Mouse (Mus musculus) intestine, embryonic 14.5 days (tissue): ENCODE data around the gene Ppm1n. TPM values are rescaled to one million over a fixed set of nuclear protein-coding genes. Genes with fewer than 3 reads are reported as not detected.

ENCODE experiments used
- ATAC-seq: fragments of 200-750 bp; cut with Nextera tagmentation; replicated peaks from 2 replicates; pipeline ENCODE4 v1.8.0; 2017; ENCODE audit warnings: low read depth, moderate number of reproducible peaks, moderate TSS enrichment, moderate library complexity; ENCODE audit not compliant: low FRiP score, low TSS enrichment
- DNase-seq: peaks from one replicate; pipeline ENCODE4 v3.0.0-alpha.2; 2018; ENCODE audit warnings: low spot score
- H3K27ac ChIP-seq: fragments of 300-500 bp; sonication (generic); 2 replicates; pipeline ENCODE4 v1.5.1; 2014; ENCODE audit warnings: low read depth, mild to moderate bottlenecking, control low read depth
- H3K27me3 ChIP-seq: fragments of 300-500 bp; sonication (generic); replicated peaks from 2 replicates; pipeline ENCODE4 v1.6.1; 2014; ENCODE audit warnings: low read length, control low read depth; ENCODE audit not compliant: control insufficient read depth, insufficient read depth
- H3K36me3 ChIP-seq: fragments of 300-500 bp; sonication (generic); 2 replicates; pipeline ENCODE4 v1.6.1; 2014; ENCODE audit warnings: low read length, control low read depth; ENCODE audit not compliant: control insufficient read depth, insufficient read depth
- H3K4me1 ChIP-seq: fragments of 300-500 bp; sonication (generic); replicated peaks from 2 replicates; pipeline ENCODE4 v1.6.1; 2014; ENCODE audit warnings: low read length, control low read depth, mixed read lengths; ENCODE audit not compliant: control insufficient read depth, insufficient read depth
- H3K4me2 ChIP-seq: fragments of 300-500 bp; sonication (generic); 2 replicates; pipeline ENCODE4 v1.6.1; 2014; ENCODE audit warnings: low read length
- H3K4me3 ChIP-seq: fragments of 300-500 bp; sonication (generic); 2 replicates; pipeline ENCODE4 v1.5.1; 2014; ENCODE audit warnings: low read depth, low read length, control low read depth, mixed read lengths
- H3K9ac ChIP-seq: fragments of 300-500 bp; sonication (generic); 2 replicates; pipeline ENCODE4 v1.6.1; 2014; ENCODE audit warnings: mild to moderate bottlenecking, low read length
- H3K9me3 ChIP-seq: fragments of 300-500 bp; sonication (generic); 2 replicates; pipeline ENCODE4 v1.6.1; 2016; ENCODE audit warnings: low read length, control low read depth; ENCODE audit not compliant: control insufficient read depth
- WGBS: fragments of 180-500 bp; shearing (Covaris S2); extraction: QIAGEN DNeasy Blood & Tissue Kit; methylation state at CpG from one replicate; pipeline ENCODE4 v1.1.7; 2014; 5-methylcytosine and 5-hydroxymethylcytosine counted together
- polyA plus RNA-seq: library from polyadenylated mRNA; unstranded; fragments of >200 nt; fragmentation: Nextera tagmentation; extraction: Ambion mirVana; gene quantifications from 2 replicates; pipeline ENCODE4 v1.2.1, GENCODE M21; 2014

Ppm1n gene
- polyA plus RNA-seq, 1 experiment from 2014 or later = 0.14 TPM

DNA sequence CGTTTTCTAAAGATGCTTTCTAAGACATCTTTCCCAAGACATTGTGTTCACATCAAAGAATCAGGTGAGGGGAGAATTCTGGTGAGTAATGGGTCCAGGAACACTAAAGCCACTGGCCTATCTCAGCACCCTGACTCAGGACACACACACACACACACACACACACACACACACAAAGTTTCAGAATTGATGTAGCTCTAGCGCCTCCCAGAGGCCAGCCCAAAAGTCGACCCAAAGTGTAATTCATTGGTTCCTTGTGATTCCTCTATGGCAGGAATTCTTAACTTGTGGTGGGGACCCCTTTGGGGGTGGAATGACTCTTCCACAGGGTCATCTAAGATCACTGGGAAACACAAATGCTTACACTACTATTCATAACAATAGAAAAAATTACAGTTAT lies 19.3 kb upstream of the Ppm1n start:
- no peak overlapping the region for H3K4me2 ChIP-seq
- H3K4me1 ChIP-seq = peaks cover 5% of the 10 kb centered on the region
- H3K36me3 ChIP-seq = no peaks in the 10 kb centered on the region
- H3K9me3 ChIP-seq = no peaks in the 10 kb centered on the region
- no peak overlapping the region for H3K4me3 ChIP-seq
- H3K27ac ChIP-seq = no peak overlapping the region
- ATAC-seq (no peak), DNase-seq (no peak)
- no peak overlapping the region for H3K9ac ChIP-seq
- whole genome bisulfite sequencing = 20% methylated on average over 3 of the region's 3 CpGs
- peaks cover 28% of the 10 kb centered on the region for H3K27me3 ChIP-seq

DNA sequence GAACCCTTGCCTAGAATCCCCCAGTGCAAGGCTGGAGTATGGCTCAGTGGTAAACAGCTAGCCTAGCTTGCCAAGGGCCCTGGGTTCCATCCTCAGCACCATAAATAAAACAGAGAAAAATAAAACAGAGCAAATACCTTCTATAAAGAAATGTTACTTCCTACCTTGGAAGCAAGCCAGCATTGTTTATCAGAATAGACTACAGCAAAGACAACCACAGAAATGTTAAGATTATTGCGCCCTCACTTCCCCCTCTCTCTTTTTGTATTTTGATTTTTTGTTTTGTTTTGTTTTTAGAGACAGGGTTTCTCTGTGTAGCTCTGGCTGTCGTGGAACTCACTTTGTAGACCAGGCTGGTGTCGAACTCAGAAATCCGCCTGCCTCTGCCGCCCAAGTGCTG lies 17.9 kb upstream of the Ppm1n start:
- WGBS = 87% methylated on average over 5 of the region's 5 CpGs
- ATAC-seq (no peak), DNase-seq (no peak)
- Histone ChIP-seq H3K4me1 (peaks cover 5% of the 10 kb centered on the region), H3K9ac (no peak overlapping the region), H3K4me3 (no peak overlapping the region), H3K36me3 (no peaks in the 10 kb centered on the region), H3K27ac (no peak overlapping the region), H3K4me2 (no peak overlapping the region), H3K9me3 (no peaks in the 10 kb centered on the region), H3K27me3 (peaks cover 14% of the 10 kb centered on the region)

DNA sequence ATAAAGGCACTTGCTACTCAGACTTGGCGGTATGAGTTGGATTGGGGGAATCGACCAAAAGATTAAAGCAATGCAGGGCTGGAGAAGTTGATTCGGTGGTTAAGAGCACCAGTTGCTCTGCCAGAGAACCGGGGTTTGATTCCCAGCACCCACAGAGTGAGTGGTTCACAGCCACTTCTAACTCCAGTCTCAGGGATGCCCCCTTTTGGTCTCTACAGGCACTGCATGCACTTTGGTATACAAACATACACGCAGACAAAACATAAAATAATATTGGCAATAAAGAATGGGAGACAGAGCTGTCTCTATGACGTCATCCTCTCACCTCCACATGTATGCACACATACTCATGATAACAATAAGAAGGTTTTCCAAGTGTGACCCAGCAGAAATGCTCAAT lies 17.2 kb upstream of the Ppm1n start:
- no peak overlapping the region for H3K4me2 ChIP-seq
- peaks cover 7% of the 10 kb centered on the region for H3K27me3 ChIP-seq
- no peak overlapping the region for H3K27ac ChIP-seq
- ATAC-seq = no peak
- H3K4me1 ChIP-seq = peaks cover 5% of the 10 kb centered on the region
- WGBS = 82% methylated on average over 6 of the region's 6 CpGs
- H3K9ac ChIP-seq = no peak overlapping the region
- no peaks in the 10 kb centered on the region for H3K9me3 ChIP-seq
- no peak for DNase-seq
- no peaks in the 10 kb centered on the region for H3K36me3 ChIP-seq
- no peak overlapping the region for H3K4me3 ChIP-seq

DNA sequence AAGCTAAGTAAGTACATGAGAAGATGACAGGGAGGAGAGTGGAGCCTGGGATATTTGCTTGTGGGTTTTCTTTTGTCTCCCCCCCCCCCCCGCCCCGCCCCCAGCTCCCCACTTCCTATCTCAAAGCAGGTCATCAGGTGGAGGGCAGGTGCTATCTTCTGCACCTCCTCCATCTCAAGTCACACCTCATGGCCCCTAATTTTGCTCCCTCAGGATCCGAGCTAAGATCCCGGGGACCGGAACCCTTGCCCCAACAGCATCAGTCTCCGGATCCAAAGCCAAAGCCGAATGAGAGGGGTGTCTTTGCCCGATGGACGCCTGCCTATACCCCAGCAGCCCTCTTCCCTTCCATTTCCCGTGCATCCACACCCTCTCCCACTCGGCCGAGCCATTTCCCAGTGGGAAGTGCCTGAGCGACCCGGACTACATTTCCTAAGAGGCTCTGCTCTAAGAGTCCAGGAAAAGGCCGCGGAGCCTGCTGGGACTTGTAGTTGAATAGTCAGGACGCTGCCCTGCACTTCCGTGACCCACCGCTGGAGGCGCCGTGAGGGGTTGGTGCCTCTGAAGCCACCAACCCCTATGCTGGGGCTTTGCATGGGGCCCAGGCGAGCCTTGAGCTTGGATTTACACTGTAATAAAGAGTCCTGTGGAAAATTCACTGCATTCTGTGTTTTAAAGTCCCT lies 15.8 kb upstream of the Ppm1n start:
- Histone ChIP-seq H3K27me3 (no peaks in the 10 kb centered on the region), H3K4me3 (peak overlapping the region; percentile 31), H3K36me3 (no peaks in the 10 kb centered on the region), H3K9me3 (no peaks in the 10 kb centered on the region), H3K4me1 (peaks cover 12% of the 10 kb centered on the region; the same call in 1 of the 2 replicates), H3K4me2 (peak overlapping the region; percentile 57), H3K27ac (no peak overlapping the region), H3K9ac (peak overlapping the region; percentile 25; the same call in 1 of the 2 replicates)
- DNase-seq (peak; percentile 100), ATAC-seq (peak; percentile 56)
- 14% methylated on average over 21 of the region's 22 CpGs for WGBS

DNA sequence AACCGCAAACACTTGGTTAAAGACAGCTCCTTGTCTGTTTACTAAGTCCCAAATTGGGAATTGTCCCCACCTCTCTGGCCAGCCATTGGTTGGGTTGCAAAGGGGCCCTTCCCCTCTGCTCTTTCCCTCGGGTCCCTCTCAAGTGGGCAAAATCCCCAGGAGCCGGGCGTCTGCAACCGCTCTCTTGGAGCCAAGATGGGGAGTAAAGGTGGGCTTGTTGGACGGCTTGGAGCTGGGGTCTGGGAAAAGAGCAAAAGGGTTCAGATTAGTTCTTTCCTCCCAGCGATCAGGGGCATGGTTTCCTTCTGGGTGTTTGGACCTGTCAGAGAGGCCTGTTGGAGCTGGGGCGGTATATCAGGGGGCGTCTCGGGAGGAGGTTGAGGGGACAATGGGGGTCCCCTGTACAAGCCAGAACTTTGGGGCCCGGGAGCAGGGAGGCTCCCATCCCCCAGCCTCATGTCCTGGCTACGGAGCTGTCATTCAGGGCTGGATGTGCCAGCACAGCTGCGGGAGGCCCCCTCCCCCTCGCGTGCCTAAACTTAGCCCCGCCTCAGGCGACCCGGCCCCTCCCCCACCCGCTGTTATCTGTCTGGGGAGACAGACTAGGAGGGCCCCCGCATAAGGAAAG lies 11.2 kb upstream of the Ppm1n start:
- H3K4me2 ChIP-seq = peak overlapping the region; percentile 74
- no peaks in the 10 kb centered on the region for H3K36me3 ChIP-seq
- WGBS = 1% methylated on average over 20 of the region's 20 CpGs
- peak overlapping the region; percentile 30 for H3K4me3 ChIP-seq
- no peaks in the 10 kb centered on the region for H3K9me3 ChIP-seq
- ATAC-seq (no peak; the same call in 1 of the 2 replicates), DNase-seq (peak; percentile 67)
- no peaks in the 10 kb centered on the region for H3K27me3 ChIP-seq
- peak overlapping the region; percentile 31 for H3K9ac ChIP-seq
- peak overlapping the region; percentile 57 for H3K27ac ChIP-seq
- peaks cover 11% of the 10 kb centered on the region; the same call in 1 of the 2 replicates for H3K4me1 ChIP-seq

DNA sequence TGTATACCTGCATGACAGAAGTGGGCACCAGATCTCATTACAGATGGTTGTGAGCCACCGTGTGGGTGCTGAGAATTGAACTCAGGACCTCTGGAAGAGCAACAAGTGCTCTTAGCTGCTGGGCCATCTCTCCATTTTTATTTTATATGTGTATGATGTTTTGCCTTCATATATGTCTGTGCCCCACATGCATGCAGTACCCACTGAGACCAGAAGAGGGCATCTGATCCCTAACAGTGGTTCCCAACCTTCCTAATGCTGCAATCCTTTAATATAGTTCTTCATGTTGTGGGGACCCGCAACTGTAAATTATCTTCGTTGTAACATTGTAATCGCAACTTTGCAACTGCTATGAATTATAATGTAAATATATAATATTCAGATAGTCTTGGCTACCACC lies 4.9 kb upstream of the Ppm1n start:
- Histone ChIP-seq H3K36me3 (no peaks in the 10 kb centered on the region), H3K9ac (no peak overlapping the region), H3K9me3 (no peaks in the 10 kb centered on the region), H3K4me2 (no peak overlapping the region), H3K4me3 (no peak overlapping the region), H3K4me1 (0 out of 2 replicates have a peak, but pooled peaks cover 5% of the 10 kb centered on the region), H3K27ac (no peak overlapping the region), H3K27me3 (peaks cover 26% of the 10 kb centered on the region)
- 28% methylated on average over 4 of the region's 4 CpGs for WGBS
- ATAC-seq (no peak), DNase-seq (peak; percentile 84)

DNA sequence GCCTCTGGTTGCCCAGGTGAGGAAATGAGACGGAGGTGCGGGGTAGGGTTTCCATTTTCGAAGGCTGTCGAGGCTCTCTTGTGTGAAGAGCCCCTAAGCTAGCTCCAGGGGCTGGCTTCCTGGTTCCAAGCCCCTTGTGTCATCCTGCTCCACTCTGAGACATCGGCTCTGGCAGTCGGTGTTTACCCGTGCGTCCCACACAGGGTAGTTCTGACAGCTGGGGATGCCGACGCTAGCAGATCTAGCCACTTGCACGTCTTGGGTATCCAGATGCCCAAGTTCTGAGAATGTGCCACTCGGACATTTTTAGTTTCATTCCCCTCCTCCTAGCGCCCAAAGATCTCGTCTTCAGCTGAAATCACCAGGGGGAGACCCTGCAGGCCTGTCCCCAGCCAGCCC lies 3.5 kb upstream of the Ppm1n start:
- H3K27me3 ChIP-seq = peaks cover 39% of the 10 kb centered on the region
- no peaks in the 10 kb centered on the region for H3K36me3 ChIP-seq
- H3K4me1 ChIP-seq = 0 out of 2 replicates have a peak, but pooled peaks cover 5% of the 10 kb centered on the region
- H3K9ac ChIP-seq = no peak overlapping the region
- WGBS = 39% methylated on average over 14 of the region's 14 CpGs
- H3K4me2 ChIP-seq = peak overlapping the region; percentile 96
- no peak overlapping the region for H3K27ac ChIP-seq
- DNase-seq (no peak), ATAC-seq (no peak)
- H3K9me3 ChIP-seq = no peaks in the 10 kb centered on the region
- peak overlapping the region; percentile 55; the same call in 1 of the 2 replicates for H3K4me3 ChIP-seq

DNA sequence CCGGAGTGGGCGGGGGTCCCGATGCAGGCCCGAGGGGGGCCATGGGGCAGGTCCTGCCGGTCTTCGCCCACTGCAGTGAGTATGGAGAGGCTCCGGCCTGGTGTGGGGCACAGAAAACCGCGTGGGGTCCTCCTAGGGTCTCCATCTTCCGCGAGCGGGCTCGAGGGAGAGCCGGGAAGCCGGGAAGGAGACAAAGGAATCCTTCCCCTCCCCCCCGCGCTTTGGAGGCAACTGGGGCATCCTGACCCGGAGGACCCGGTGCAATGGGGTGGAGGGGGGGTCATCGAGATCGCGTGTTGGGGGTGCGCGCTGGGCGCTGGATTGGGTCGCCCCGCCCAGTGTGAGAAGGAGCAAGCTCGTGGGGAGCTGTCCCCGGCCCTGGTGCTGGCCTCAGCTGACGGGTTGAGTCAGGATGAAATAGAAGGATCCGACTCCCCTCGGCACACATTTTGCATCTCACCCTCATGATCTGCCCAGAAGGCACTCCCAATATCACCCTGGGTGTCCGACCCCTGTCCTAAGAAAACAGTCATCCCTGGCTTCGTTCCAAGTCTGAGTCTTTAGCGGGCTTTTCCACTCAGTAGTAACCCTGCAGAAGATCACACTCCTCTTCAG lies 3.0 kb upstream of the Ppm1n start:
- Histone ChIP-seq H3K4me3 (peak overlapping the region; percentile 55), H3K4me2 (peak overlapping the region; percentile 96), H3K27me3 (peaks cover 44% of the 10 kb centered on the region), H3K9me3 (no peaks in the 10 kb centered on the region), H3K27ac (no peak overlapping the region), H3K36me3 (no peaks in the 10 kb centered on the region), H3K9ac (peak overlapping the region; percentile 41), H3K4me1 (0 out of 2 replicates have a peak, but pooled peaks cover 5% of the 10 kb centered on the region)
- ATAC-seq (peak; percentile 67), DNase-seq (peak; percentile 91)
- 1% methylated on average over 34 of the region's 35 CpGs for WGBS
